Mouse (Mus musculus) heart, embryonic 13.5 days (tissue): ENCODE data around the gene Utrn. TPM values are rescaled to one million over a fixed set of nuclear protein-coding genes. Genes with fewer than 3 reads are reported as not detected.

ENCODE experiments used
- ATAC-seq: fragments of 200-750 bp; cut with Nextera tagmentation; 2 replicates; pipeline ENCODE4 v1.8.0; 2017; ENCODE audit warnings: moderate TSS enrichment; ENCODE audit not compliant: insufficient number of reproducible peaks, low FRiP score, low TSS enrichment; ENCODE audit errors: extremely low read depth
- H3K27ac ChIP-seq: fragments of 300-500 bp; sonication (generic); replicated peaks from 2 replicates; pipeline ENCODE4 v1.5.1; 2015; ENCODE audit warnings: moderate library complexity, mild to moderate bottlenecking, inconsistent platforms
- H3K27me3 ChIP-seq: fragments of 300-500 bp; sonication (generic); replicated peaks from 2 replicates; pipeline ENCODE4 v1.6.1; 2015; ENCODE audit warnings: mild to moderate bottlenecking, inconsistent platforms
- H3K36me3 ChIP-seq: fragments of 300-500 bp; sonication (generic); 2 replicates; pipeline ENCODE4 v1.6.1; 2015; ENCODE audit warnings: mild to moderate bottlenecking, inconsistent platforms
- H3K4me1 ChIP-seq: fragments of 300-500 bp; sonication (generic); 2 replicates; pipeline ENCODE4 v1.6.1; 2015; ENCODE audit warnings: inconsistent platforms
- H3K4me2 ChIP-seq: fragments of 300-500 bp; sonication (generic); 2 replicates; pipeline ENCODE4 v1.6.1; 2015; ENCODE audit warnings: inconsistent platforms, mild to moderate bottlenecking, moderate library complexity
- H3K4me3 ChIP-seq: fragments of 300-500 bp; sonication (generic); 2 replicates; pipeline ENCODE4 v1.5.1; 2015; ENCODE audit warnings: moderate library complexity, mild to moderate bottlenecking, inconsistent platforms
- H3K9ac ChIP-seq: fragments of 300-500 bp; sonication (generic); 2 replicates; pipeline ENCODE4 v1.6.1; 2015; ENCODE audit warnings: inconsistent platforms, mild to moderate bottlenecking, moderate library complexity
- H3K9me3 ChIP-seq: fragments of 300-500 bp; sonication (generic); 2 replicates; pipeline ENCODE4 v1.6.1; 2016; ENCODE audit warnings: inconsistent platforms
- WGBS: fragments of 180-500 bp; shearing (Covaris S2); methylation state at CpG from one replicate; pipeline ENCODE4 v1.1.7; 2015; ENCODE audit warnings: mixed read lengths; 5-methylcytosine and 5-hydroxymethylcytosine counted together
- polyA plus RNA-seq: library from polyadenylated mRNA; unstranded; fragments of >200 nt; fragmentation: Nextera tagmentation; extraction: Ambion mirVana; gene quantifications from 2 replicates; pipeline ENCODE4 v1.2.1, GENCODE M21; 2015

Utrn gene
- polyA plus RNA-seq, 1 experiment from 2014 or later = 55.8 TPM

GRCm38 (mm10) chr10:12522078-12522477 is 347.1 kb downstream of the Utrn start:
- Histone ChIP-seq H3K36me3 (peaks cover 27% of the 10 kb centered on the region), H3K4me3 (no peak overlapping the region), H3K9me3 (peaks cover 3% of the 10 kb centered on the region; the same call in 1 of the 2 replicates), H3K4me1 (peaks cover 9% of the 10 kb centered on the region), H3K9ac (no peak overlapping the region), H3K27me3 (no peaks in the 10 kb centered on the region), H3K27ac (no peak overlapping the region), H3K4me2 (no peak overlapping the region)
- no peak for ATAC-seq
- WGBS = 32% methylated on average over 1 of the region's 1 CpGs

- Histone ChIP-seq H3K4me3 (no peak overlapping the region), H3K27me3 (no peaks in the 10 kb centered on the region), H3K4me2 (no peak overlapping the region), H3K36me3 (peaks cover 7% of the 10 kb centered on the region), H3K4me1 (peaks cover 9% of the 10 kb centered on the region), H3K27ac (no peak overlapping the region), H3K9ac (no peak overlapping the region), H3K9me3 (no peaks in the 10 kb centered on the region)
- 58% methylated on average over 3 of the region's 3 CpGs for WGBS
- ATAC-seq = no peak
Measured at GRCm38 (mm10) chr10:12518162-12518561, 351.0 kb downstream of the Utrn start.

- ATAC-seq = no peak
- Histone ChIP-seq H3K27ac (no peak overlapping the region), H3K9ac (no peak overlapping the region), H3K27me3 (no peaks in the 10 kb centered on the region), H3K36me3 (peaks cover 8% of the 10 kb centered on the region), H3K4me2 (no peak overlapping the region), H3K9me3 (no peaks in the 10 kb centered on the region), H3K4me1 (peaks cover 5% of the 10 kb centered on the region), H3K4me3 (no peak overlapping the region)
- WGBS = 73% methylated on average over 7 of the region's 7 CpGs
Measured at GRCm38 (mm10) chr10:12505568-12505967, 363.6 kb downstream of the Utrn start.

- WGBS = 81% methylated on average over 5 of the region's 5 CpGs
Measured at GRCm38 (mm10) chr10:12500489-12500888, 368.7 kb downstream of the Utrn start.

GRCm38 (mm10) chr10:12497555-12497954 is 371.6 kb downstream of the Utrn start:
- H3K27me3 ChIP-seq = no peaks in the 10 kb centered on the region
- no peak for ATAC-seq
- no peak overlapping the region for H3K9ac ChIP-seq
- H3K4me1 ChIP-seq = peaks cover 11% of the 10 kb centered on the region
- H3K9me3 ChIP-seq = no peaks in the 10 kb centered on the region
- peaks cover 19% of the 10 kb centered on the region for H3K36me3 ChIP-seq
- H3K4me3 ChIP-seq = no peak overlapping the region
- H3K27ac ChIP-seq = no peak overlapping the region
- H3K4me2 ChIP-seq = no peak overlapping the region
- WGBS = 70% methylated on average over 8 of the region's 8 CpGs

More at GRCm38 (mm10) chr10:12500489-12500888, 368.7 kb downstream of the Utrn start:
- no peak for ATAC-seq
- Histone ChIP-seq H3K4me2 (no peak overlapping the region), H3K9me3 (no peaks in the 10 kb centered on the region), H3K36me3 (peaks cover 19% of the 10 kb centered on the region), H3K4me3 (no peak overlapping the region), H3K27me3 (no peaks in the 10 kb centered on the region), H3K9ac (no peak overlapping the region), H3K27ac (no peak overlapping the region), H3K4me1 (peaks cover 14% of the 10 kb centered on the region)

GRCm38 (mm10) chr10:12489551-12490177 is 379.5 kb downstream of the Utrn start:
- Histone ChIP-seq H3K4me1 (no peaks in the 10 kb centered on the region), H3K27me3 (no peaks in the 10 kb centered on the region), H3K36me3 (peaks cover 4% of the 10 kb centered on the region; the same call in 1 of the 2 replicates), H3K9ac (no peak overlapping the region), H3K4me3 (no peak overlapping the region), H3K4me2 (no peak overlapping the region), H3K27ac (no peak overlapping the region), H3K9me3 (no peaks in the 10 kb centered on the region)
- no peak for ATAC-seq
- WGBS = 58% methylated on average over 4 of the region's 4 CpGs

GRCm38 (mm10) chr10:12488518-12488917 is 380.6 kb downstream of the Utrn start:
- ATAC-seq = no peak
- Histone ChIP-seq H3K27me3 (no peaks in the 10 kb centered on the region), H3K9ac (no peak overlapping the region), H3K27ac (no peak overlapping the region), H3K9me3 (no peaks in the 10 kb centered on the region), H3K4me2 (no peak overlapping the region), H3K36me3 (peaks cover 4% of the 10 kb centered on the region; the same call in 1 of the 2 replicates), H3K4me1 (no peaks in the 10 kb centered on the region), H3K4me3 (no peak overlapping the region)
- 76% methylated on average over 3 of the region's 3 CpGs for WGBS

GRCm38 (mm10) chr10:12488117-12488516 is 381.0 kb downstream of the Utrn start:
- Histone ChIP-seq H3K4me2 (no peak overlapping the region), H3K36me3 (peaks cover 4% of the 10 kb centered on the region; the same call in 1 of the 2 replicates), H3K27ac (no peak overlapping the region), H3K4me3 (no peak overlapping the region), H3K9me3 (no peaks in the 10 kb centered on the region), H3K4me1 (no peaks in the 10 kb centered on the region), H3K27me3 (no peaks in the 10 kb centered on the region), H3K9ac (no peak overlapping the region)
- 87% methylated on average over 5 of the region's 5 CpGs for WGBS
- ATAC-seq = no peak

GRCm38 (mm10) chr10:12483494-12483893 is 385.7 kb downstream of the Utrn start:
- Histone ChIP-seq H3K9me3 (no peaks in the 10 kb centered on the region), H3K27me3 (no peaks in the 10 kb centered on the region), H3K4me3 (no peak overlapping the region), H3K4me2 (no peak overlapping the region), H3K4me1 (no peaks in the 10 kb centered on the region), H3K27ac (no peak overlapping the region), H3K9ac (no peak overlapping the region), H3K36me3 (peaks cover 23% of the 10 kb centered on the region)
- 90% methylated on average over 1 of the region's 1 CpGs for WGBS
- no peak for ATAC-seq

- Histone ChIP-seq H3K4me1 (no peaks in the 10 kb centered on the region), H3K9me3 (no peaks in the 10 kb centered on the region), H3K36me3 (peaks cover 26% of the 10 kb centered on the region), H3K4me3 (no peak overlapping the region), H3K9ac (no peak overlapping the region), H3K27me3 (no peaks in the 10 kb centered on the region), H3K4me2 (no peak overlapping the region), H3K27ac (no peak overlapping the region)
- ATAC-seq = no peak
- 85% methylated on average over 3 of the region's 3 CpGs for WGBS
Measured at GRCm38 (mm10) chr10:12482975-12483374, 386.2 kb downstream of the Utrn start.

- Histone ChIP-seq H3K4me2 (no peak overlapping the region), H3K4me3 (no peak overlapping the region), H3K4me1 (no peaks in the 10 kb centered on the region), H3K36me3 (peaks cover 18% of the 10 kb centered on the region; the same call in 1 of the 2 replicates), H3K9ac (no peak overlapping the region), H3K9me3 (no peaks in the 10 kb centered on the region), H3K27ac (no peak overlapping the region), H3K27me3 (no peaks in the 10 kb centered on the region)
- 84% methylated on average over 14 of the region's 14 CpGs for WGBS
- no peak for ATAC-seq
Measured at GRCm38 (mm10) chr10:12474850-12475621, 394.1 kb downstream of the Utrn start.
